Mouse (Mus musculus) 3T3-L1 (cell line): ENCODE results near the gene Traf4.
A peak's percentile ranks its signal among the peaks of the same experiment; 100 is the strongest.

ENCODE experiments used
- DNase-seq: peaks from one replicate; pipeline ENCODE4 v3.0.0-alpha.2; 2015; ENCODE audit warnings: low read depth, low spot score

The Traf4 gene

DNA sequence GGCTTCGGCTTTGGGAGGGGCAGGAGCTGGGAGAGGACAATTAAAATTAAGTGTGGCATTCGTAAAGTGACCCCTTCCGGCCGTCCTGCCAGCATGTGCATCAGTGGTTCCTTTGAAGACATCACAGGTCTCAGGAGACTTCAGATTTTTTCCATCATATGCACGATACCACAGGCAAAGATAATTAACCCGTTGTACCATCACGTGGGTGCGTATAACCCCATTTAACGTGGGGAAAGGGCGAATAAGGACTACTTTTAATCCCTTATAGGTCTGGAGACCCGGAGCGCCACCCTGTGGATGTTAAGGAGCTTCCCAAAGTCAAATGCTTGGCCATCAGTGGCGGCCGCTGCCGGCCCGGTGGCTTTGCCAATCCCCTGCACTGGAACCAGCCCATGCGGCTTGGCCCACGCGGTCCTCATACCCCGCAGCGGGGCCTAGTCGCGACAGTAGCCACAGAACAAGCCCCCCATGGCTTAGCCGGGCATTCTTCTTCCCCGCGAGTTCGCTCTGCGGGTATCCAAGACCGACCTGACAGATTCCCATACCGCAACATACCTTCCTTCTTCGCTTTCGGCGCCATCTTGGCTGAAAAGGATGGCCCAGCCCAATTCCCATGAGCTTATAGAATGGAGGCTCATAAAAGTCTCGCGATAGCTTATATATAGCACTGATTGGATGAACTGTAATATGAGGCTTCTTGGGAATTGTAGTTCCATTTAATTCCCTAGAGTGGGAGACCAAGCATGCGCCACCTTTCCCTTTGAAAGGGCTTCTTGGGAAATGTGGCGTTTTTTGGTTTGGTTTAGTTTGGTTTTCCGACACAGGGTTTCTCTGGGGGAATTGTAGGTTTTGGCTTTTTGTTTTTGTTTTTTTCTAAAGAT lies 17.8 kb upstream of the Traf4 start, which contains the start of gene Rpl23a:
Gene Rpl23a (minus strand): TSS at position 624 of the 884 bp plus-strand sequence.
- DNase-seq: peak; percentile 98

DNA sequence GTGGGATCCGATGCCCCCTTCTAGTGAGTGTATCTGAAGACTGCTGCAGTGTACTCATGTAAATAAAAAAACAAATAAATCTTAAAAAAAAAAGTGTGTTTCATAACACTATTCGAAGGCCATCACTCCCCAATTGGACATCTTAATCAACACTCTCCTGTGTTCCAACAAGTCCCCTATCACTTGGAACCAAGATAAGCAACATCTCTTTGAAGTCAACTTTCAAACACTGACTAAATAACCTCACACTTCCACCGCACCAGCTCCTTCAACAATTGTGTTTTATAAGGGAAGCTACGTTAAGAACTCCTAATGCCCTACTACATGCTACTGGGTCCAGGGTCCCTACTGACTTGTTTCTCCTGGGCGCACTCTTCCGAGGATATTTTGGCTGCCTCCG lies 17.1 kb upstream of the Traf4 start:
- DNase-seq: no peak

DNA sequence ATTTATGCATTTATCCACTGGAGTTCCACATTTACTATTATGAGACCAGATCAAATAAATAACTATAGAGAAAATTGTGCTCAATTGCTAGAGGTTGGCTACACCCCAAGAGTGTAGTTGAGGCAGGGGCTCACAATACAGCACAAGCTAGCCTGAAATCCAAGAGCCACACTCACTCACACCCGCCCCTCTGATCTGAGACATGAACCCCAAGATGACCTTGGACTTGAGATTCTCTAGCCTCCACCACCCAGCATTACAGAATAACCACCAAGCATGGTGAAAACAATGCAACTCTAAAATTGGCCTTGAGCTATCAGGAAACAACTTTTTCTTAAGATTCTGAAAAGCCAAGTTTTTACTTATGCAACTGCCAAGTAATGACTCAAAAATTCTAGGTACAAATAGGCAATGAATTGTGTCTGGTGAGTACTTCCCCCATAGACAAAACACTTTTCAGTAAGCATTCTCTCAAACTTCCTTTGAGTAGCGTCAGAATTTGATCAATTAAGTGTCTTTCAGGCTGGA lies 16.5 kb upstream of the Traf4 start:
- DNase-seq: no peak

DNA sequence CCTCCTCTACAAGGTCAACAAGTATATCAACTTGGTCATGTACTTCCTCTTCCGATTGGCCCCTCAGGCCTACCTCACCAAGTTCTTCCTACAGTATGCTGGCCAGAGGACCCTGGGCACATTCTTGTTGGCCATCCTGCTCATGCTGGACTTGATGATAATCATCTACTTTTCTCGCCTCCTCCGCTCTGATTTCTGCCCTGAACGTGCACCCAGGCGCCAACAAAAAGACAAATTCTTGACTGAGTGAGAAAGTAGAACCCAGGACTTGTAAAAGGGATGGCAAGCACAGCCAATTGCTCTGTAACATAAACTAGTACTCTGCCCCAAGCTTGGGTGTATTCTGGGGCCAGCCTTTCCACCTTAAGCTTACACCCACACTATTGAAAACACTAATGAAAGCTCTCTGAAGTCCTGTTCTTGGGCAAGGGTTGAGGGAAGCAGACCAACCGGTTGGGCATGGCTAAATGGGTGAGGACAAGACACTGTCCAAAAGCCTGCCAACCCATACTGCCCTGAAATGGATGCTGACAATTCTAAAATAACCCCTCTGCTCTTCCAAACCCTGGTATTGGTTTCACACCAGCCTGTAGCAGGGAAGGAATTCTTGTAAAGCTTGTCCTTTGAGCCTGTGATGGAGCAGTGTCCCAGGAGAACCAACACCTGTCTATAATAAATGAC lies 14.8 kb upstream of the Traf4 start:
- no peak for DNase-seq

DNA sequence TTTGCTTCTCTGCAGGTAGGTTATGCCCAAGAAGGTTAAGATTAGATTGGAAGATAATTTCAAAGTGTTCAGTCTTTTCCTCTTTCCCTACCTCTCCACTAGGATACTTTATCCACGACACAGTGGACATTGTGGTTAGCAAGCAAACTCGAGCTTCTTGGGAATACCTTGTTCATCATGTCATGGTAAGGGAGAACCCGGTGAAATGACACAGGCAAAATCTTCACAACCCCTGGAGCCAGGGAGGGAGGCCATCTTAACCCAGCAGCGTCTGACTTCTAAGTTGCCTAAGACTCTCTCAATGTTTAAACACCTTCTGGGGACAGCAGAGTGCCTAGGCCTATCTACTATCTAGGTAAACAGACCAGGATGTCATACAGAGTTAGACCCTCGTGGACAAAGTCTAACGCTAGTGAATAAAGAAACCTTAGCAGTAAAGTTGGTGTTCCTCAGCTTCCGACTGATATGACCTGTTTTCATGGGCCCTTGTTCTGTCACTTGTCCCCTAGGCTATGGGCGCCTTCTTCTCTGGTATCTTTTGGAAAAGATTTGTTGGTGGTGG lies 14.1 kb upstream of the Traf4 start:
- DNase-seq: peak; percentile 55

DNA sequence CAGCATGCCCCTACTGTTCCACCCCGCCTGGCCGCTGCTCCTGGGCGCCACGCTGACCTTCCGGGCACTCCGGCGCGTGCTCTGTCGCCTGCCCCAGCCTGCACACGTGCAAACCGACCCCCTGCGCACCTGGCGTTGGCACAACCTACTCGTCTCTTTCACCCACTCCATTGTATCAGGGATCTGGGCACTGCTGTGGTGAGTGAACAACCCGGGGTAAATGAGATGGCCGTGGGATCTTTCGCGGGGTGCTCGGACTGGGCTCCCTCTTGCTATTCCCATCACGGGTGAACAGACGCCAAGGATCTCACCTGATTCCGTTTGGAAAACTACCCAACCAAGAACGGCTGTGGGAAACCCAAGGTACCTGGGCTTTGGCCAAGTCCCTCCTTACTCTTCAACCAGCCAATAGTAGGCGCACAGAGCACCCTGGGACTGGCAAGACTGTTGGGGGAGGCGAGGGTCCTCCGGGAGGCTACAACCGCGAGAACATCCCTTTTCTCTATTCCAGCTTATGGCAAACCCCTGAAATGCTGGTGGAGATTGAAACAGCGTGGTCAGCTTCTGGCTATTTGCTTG lies 13.6 kb upstream of the Traf4 start:
- peak; percentile 89 for DNase-seq

DNA sequence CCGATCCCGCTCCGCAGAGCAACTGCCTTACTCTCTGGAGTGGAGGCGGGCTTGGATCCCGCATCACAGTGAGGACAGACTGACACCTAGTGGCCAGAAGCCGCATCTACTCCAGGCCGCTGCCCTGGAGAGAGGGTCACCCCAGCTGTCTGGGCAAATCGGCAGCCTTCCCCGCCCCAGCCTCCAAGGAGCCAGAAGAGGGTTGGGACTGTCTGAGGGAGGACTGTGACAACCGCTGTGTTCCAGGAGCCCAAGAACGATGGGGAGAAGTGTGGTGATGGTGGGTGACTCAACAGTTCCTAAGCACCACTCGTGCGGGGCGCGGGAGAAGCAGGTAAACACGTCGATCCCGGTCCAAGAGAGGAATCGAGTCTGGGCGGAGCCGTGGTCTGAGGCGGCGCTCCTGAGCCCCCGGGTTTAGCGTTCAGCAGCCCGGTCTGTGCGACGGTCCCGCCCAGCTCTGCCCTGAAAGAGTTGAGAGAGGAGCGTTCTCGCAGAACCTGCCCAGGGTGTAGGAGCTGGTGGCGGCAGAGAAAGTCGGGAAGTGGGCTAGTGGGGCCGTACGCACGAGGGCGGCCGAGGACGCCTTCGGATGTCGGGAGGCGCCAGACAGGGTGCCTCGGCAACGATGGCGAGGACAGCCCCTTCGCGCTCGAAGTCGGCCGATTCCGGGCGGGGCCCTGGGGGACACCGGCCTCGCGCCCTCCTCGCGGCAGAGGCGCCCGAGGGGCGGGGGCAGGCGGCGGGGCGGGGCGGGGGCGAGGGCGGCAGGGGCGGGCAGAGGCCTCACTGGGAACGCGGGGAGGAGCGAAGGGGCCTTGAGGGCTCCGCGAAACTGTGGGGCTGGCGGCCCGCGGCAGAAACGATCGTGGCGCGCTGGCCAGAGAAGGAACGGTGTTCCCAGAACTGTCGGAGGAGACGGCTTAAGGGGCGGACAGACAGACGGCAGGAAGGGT lies 12.8 kb upstream of the Traf4 start:
- peak; percentile 98 for DNase-seq

DNA sequence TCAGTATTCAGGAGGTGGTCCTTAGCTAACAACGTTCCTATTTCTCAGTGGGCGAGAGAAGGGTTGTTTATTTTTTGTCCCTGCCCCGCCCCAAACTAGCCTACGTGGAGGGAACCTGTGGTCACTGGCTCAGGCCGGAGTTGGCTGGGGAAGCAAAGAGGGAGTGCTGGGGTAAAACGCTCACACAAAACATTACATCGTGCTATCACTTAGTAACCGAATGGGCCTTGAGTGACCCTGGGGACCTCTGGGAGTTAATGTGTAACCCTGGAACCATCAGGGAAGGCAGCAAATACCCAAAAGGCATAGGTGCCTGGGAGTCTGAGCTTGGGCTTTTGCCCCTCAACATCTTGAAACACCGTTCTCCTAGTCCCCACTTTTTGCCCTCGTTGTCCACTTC lies 12.0 kb upstream of the Traf4 start:
- peak; percentile 85 for DNase-seq

DNA sequence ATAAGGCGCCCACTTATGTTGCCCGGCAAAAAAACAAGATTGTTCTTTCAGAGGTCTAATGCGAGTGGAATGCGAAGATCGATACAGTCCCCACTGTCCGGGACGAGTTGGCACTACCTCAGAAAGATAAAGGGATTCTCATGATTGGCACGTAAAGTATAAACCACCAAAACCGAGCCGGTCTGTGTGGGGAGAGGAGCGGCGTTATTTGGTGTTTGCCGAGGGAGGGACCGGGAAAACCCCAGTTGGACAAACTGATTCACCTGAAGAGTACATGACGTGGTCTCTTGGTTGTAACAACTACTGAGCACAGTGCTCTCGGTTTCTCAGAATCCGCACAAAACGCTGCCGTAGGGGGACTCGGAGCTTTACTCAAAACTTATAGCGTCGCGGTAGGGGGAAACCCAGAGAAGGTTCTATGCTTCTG lies 11.5 kb upstream of the Traf4 start:
- DNase-seq: peak; percentile 61

DNA sequence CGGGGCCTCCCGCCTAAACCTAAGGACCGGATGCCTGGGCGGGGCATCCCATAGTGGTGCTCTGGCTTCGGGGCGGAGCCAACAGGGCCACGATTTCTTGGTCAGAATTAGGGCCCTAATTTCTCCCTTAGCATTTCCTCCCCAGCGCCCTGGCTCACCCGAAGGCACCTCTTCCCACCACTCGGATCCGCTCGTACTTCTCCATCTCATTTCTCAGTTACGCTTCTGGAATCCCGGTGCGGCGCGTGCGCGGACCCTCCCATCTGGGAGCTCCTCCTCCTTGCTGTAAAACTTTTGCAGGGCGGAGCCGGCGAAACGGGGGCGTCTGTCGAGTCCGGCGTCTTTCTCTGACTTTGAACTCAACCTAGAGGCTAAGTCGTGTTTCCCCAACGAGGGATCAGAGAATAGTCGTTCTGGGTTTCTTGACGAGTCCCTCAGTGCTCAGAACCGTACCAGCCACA lies 11.0 kb upstream of the Traf4 start, which contains the start of the genes Nek8 and Tlcd1:
Gene Nek8 (minus strand): TSS at position 274 of the 461 bp plus-strand sequence.
Gene Tlcd1 (plus strand): TSS at position 310 of the 461 bp plus-strand sequence.
- DNase-seq: no peak

DNA sequence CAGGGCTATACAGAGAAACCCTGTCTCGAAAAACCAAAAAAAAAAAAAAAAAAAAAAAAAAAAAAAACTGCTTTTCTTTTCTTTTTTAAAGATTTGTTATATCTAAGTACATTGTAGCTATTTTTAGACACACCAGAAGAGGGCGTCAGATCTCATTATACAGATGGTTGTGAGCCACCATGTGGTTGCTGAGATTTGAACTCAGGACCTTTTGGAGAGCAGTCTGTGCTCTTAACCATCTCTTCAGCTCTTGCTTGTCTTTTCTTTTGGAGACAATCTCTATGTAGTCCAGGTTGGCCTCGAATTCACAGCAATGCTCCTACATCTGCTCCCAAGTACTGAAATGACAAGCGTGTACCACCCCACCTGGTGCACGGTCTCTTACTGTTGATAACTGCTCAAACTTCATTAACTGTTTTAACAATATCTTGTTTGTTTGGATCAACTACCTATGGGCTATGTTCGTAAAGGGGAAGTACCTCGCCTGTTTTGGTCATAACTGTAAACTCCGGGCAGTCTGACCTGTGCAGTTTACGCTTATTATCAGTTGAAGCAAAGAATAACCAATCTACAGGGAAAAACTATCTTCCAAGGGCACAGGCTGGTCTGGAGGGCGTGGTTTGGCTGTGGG lies 10.5 kb upstream of the Traf4 start:
- DNase-seq: peak; percentile 97

DNA sequence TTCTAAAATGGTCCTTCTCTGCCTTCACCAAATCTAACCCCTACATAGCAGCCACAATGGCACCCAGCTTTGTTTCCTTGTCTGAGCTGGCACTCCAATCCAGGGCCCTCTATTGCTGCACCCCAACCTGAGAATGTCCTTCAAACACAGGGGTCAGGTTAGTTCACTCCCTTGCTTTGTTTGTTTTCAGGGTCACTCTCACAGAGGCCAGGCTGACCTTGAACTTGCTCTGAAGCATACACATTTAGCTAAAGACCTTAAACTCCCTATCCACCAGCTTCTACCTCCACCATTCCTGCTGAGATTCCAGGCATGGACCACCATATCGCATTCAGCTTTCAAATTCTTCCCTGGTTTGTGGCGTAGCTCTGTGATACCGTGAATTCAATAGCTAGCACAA lies 9.1 kb upstream of the Traf4 start:
- no peak for DNase-seq

DNA sequence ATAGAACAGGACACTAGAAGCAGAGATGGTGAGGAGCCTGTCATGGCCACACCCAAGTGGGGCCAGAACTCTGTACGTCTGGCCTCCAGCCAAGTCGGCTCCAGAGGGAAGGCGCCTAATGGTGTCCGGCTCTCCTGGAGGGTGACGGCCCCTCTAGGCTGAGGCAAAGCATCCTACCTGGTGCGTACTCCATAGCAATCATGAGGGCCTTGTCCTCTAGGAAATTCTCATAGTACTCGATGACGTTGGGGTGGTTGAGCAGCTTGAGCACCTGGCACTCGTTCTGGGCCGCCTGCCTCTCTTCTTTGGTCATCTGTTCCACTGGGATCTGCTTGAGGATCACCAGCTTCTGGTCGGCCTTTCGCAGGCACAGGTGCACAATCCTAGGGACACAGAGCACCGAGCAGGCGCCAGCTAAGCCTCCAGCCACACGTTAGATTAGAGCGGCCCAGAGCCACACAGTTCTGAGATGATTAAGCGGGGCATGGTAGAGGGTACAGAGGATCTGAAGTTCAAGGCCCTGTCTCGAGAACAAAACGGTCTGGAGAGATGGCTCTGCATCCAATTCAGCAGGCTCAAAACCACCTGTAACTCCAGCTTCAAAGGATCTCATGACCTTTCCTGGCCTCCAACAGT lies 7.5 kb upstream of the Traf4 start:
- no peak for DNase-seq

DNA sequence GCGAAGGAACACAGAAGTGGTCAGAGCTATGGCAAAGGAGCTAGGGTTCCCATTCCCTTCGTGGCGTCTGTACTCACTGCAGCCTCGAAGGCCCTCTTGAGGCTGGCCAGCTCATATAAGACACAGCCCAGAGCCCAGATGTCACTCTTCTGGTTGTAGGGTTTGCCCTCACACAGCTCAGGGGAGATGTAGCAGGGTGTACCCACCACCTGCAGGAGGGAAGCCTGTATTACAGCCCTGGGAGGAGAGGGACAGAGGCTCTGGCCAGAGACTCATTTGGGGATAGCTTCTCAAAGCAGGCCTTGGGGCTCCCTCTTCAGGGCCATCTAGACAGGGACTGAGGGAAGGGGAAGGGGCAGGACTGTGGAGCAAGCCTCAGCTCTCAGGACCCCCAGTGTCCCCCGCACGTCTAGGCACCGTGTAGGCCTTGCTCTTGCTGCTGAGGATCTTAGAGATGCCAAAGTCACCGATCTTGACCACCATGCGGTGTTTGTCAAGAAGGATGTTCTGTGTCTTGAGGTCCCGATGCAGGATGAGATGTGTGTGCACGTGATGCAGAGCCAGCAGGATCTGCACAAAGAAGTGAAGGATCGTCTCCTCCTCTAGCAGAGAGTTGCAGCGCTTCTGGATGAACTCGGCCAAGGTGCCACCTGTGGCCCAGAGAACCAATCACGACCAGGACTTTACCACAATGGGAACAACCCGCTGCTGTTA lies 6.8 kb upstream of the Traf4 start:
- DNase-seq: peak; percentile 52

DNA sequence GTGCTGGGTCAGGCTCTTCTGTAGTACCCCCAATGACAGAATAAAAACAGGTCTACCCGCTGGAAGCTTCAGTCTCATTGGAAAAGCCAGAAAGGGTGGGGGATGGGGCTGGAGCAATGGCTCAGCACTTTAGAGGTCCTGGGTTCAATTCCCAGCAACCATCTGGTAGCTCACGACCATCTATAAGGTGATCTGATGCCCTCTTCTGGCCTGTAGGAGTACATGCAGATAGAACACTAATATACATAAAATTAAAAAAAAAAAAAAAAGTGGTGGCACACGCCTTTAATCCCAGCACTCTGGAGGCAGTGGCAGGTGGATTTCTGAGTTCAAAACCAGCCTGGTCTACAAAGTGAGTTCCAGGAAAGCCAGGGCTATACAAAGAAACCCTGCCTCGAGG lies 5.9 kb upstream of the Traf4 start:
- peak; percentile 40 for DNase-seq

DNA sequence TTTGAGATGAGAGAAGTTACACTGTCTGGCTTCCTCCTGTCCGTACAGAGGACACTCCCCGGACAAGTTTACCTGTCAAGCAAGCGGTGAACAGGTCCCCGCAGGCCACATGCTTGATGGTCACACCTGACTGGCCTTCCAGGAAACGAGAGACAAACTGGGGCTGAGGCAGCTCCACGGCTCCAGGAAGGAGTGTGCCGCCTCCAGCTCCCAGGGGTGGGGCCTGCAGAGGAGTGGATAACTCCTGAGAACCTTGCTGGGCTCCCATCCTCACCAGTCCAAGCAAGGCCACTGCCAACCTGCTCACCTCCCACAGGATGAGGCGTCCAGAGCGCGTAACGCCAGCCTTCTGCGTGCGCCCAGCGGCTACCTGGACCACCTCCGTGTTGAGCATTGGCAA lies 4.9 kb upstream of the Traf4 start:
- no peak for DNase-seq

DNA sequence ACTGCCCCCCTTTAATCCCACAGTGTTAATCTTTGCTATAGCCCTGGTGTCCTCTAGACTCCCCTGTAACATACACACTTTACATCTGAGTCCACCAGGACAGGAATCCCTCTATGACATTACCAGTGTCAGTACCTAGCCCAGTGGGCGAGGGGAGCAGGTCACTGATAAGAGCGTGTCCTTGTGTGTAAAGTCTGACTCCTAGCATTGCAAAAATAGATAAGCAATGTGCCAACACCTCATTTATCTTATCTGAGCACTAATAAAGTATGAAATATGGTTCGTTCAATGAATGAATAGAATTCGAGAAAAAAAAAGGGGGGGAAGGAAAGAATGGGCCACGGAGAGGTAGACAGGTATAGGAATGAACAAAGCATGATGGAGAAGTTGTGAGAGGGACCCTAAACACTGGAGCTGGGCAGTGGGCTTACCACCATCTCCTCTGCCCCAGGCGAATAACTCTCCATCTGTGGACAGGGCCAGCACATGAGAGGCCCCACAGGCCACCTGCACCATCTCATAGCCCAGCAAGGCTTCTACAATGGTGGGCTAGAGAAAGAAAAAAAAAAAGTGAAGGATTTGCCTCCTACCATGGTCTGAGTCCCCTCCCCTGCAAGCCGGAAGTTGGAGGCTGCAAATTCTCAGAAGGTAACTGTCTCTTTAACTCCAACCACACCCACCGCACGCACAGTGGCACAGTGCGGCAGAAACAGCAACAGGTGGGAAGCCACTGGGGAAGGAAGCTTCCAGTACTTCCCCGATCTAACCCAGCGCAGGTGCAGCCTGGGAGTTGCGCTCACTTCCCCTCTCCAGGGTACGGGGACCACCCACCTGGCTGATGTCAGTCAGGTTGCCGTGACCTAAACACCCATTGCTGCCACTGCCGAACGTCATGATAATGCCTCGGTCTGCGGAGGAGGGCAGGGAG lies 3.4 kb upstream of the Traf4 start:
- DNase-seq: no peak
